ENCODE assay signal across 9 mouse cellular contexts in genomic region chr12:85745827-85746695, GRCm38 (mm10). TPM values are rescaled to one million over a fixed set of nuclear protein-coding genes. Genes with fewer than 3 reads are reported as not detected.
DNase-seq lines count a peak whose midpoint lies in the region; ATAC-seq and TF ChIP-seq lines count a peak whose summit lies in the region.
"Had no signal": no experiment of that assay in that cellular context is flagged by ENCODE, and none has a peak within 500 bp of the region (broad histone marks: within the 10 kb centered on the region; RNA-seq: fewer than 3 reads in every experiment).

TSS of gene Flvcr2 (plus strand) at chr12:85746539.

- H3K79me2 ChIP-seq in liver, adult 2 months (ENCODE audit: control insufficient read depth, insufficient read depth, low read length) = no peaks in the 10 kb centered on the region

- no peaks in the 10 kb centered on the region for H3K36me3 ChIP-seq in heart, embryonic 13.5 days
- no peaks in the 10 kb centered on the region for H3K36me3 ChIP-seq in kidney, postnatal 0 days (ENCODE audit: insufficient read depth, low read length)
- H3K36me3 ChIP-seq in liver, adult 2 months (ENCODE audit: control insufficient read depth, insufficient read depth, low read length) = no peaks in the 10 kb centered on the region
- H3K36me3 ChIP-seq in stomach, embryonic 14.5 days (ENCODE audit: control insufficient read depth, insufficient read depth, low read length) = no peaks in the 10 kb centered on the region
- H3K36me3 ChIP-seq: G1E had no signal

- no peak for TF ChIP-seq POLR2A in bone marrow macrophage, adult 2 months (IDR thresholded peaks at IDR 0.05; ENCODE audit: borderline replicate concordance, low read depth, low read length)
- TF ChIP-seq POLR2A in embryonic fibroblast, embryonic 13.5 days (IDR thresholded peaks at IDR 0.05; ENCODE audit: low read depth, low read length) = peak; percentile 76
- TF ChIP-seq POLR2A in liver, adult 2 months (IDR thresholded peaks at IDR 0.05; ENCODE audit: extremely low read depth, insufficient read depth, low read length) = no peak

- ATAC-seq in heart, embryonic 13.5 days (ENCODE audit: extremely low read depth, insufficient number of reproducible peaks, low FRiP score, low TSS enrichment) = peak; percentile 70; the same call in 1 of the 2 replicates
- ATAC-seq in kidney, postnatal 0 days (replicated peaks; ENCODE audit: low FRiP score, low read depth) = peak; percentile 87
- peak; percentile 59 for ATAC-seq in monocyte, adult 5-6 weeks (replicated peaks; ENCODE audit: insufficient number of reproducible peaks, low FRiP score, low TSS enrichment, poor library complexity, severe bottlenecking)
- peak; percentile 87 for ATAC-seq in stomach, embryonic 14.5 days (ENCODE audit: insufficient number of reproducible peaks, insufficient read depth, low FRiP score, low read depth)

- TF ChIP-seq CTCF in bone marrow macrophage, adult 2 months (IDR thresholded peaks at IDR 0.05; ENCODE audit: low read depth, low read length) = peak; percentile 48
- TF ChIP-seq CTCF in embryonic fibroblast, embryonic 13.5 days (IDR thresholded peaks at IDR 0.05; ENCODE audit: borderline replicate concordance, insufficient read depth, low read length) = peak; percentile 97
- peak; percentile 89 for TF ChIP-seq CTCF in kidney, postnatal 0 days (IDR thresholded peaks at IDR 0.05; ENCODE audit: low read depth)
- peak; percentile 99 for TF ChIP-seq CTCF in liver, adult 2 months (IDR thresholded peaks at IDR 0.05; ENCODE audit: low read depth, low read length)

- H3K4me1 ChIP-seq in bone marrow macrophage, adult 2 months (ENCODE audit: control insufficient read depth, insufficient read depth, low read length) = no peaks in the 10 kb centered on the region
- no peaks in the 10 kb centered on the region for H3K4me1 ChIP-seq in embryonic fibroblast, embryonic 13.5 days (ENCODE audit: control insufficient read depth, insufficient read depth, low read length)
- peaks cover 15% of the 10 kb centered on the region for H3K4me1 ChIP-seq in heart, embryonic 13.5 days
- 0 out of 2 replicates have a peak, but pooled peaks cover 4% of the 10 kb centered on the region for H3K4me1 ChIP-seq in kidney, postnatal 0 days (replicated peaks; ENCODE audit: insufficient read depth, low read length)
- peaks cover 8% of the 10 kb centered on the region; the same call in 1 of the 2 replicates for H3K4me1 ChIP-seq in liver, adult 2 months (ENCODE audit: control insufficient read depth, insufficient read depth, low read length)
- peaks cover 3% of the 10 kb centered on the region; the same call in 1 of the 2 replicates for H3K4me1 ChIP-seq in stomach, embryonic 14.5 days (ENCODE audit: control insufficient read depth, insufficient read depth, low read length)

- H3K9me3 ChIP-seq in heart, embryonic 13.5 days = no peaks in the 10 kb centered on the region
- no peaks in the 10 kb centered on the region for H3K9me3 ChIP-seq in kidney, postnatal 0 days (replicated peaks; ENCODE audit: low read length)
- H3K9me3 ChIP-seq in stomach, embryonic 14.5 days (ENCODE audit: control insufficient read depth, low read depth, low read length) = no peaks in the 10 kb centered on the region
- H3K9me3 ChIP-seq: G1E had no signal

- peak within 1 kb of the TSS; percentile 98 for H3K4me2 ChIP-seq in heart, embryonic 13.5 days
- H3K4me2 ChIP-seq in kidney, postnatal 0 days (ENCODE audit: low read length) = peak within 1 kb of the TSS; percentile 90
- peak within 1 kb of the TSS; percentile 90 for H3K4me2 ChIP-seq in stomach, embryonic 14.5 days (replicated peaks; ENCODE audit: low read depth, low read length)

- peaks cover 24% of the 10 kb centered on the region for H3K27me3 ChIP-seq in heart, embryonic 13.5 days (replicated peaks)
- 0 out of 2 replicates have a peak, but pooled peaks cover 5% of the 10 kb centered on the region for H3K27me3 ChIP-seq in kidney, postnatal 0 days (ENCODE audit: insufficient read depth, low read length)
- H3K27me3 ChIP-seq in liver, adult 2 months (ENCODE audit: control insufficient read depth, insufficient read depth, low read length) = no peaks in the 10 kb centered on the region
- no peaks in the 10 kb centered on the region for H3K27me3 ChIP-seq in stomach, embryonic 14.5 days (ENCODE audit: control insufficient read depth, insufficient read depth, low read length)

- no peak within 1 kb of the TSS for H3K27ac ChIP-seq in bone marrow macrophage, adult 2 months (ENCODE audit: insufficient read depth, low read depth, low read length)
- no peak within 1 kb of the TSS for H3K27ac ChIP-seq in embryonic fibroblast, embryonic 13.5 days (ENCODE audit: insufficient read depth, low read length)
- H3K27ac ChIP-seq in heart, embryonic 13.5 days (replicated peaks) = peak within 1 kb of the TSS; percentile 81
- H3K27ac ChIP-seq in kidney, postnatal 0 days = no peak within 1 kb of the TSS
- H3K27ac ChIP-seq in liver, adult 2 months (replicated peaks; ENCODE audit: insufficient read depth, low read depth, low read length) = 0 out of 2 replicates have a peak within 1 kb of the TSS, but pooled peaks have one; percentile 2
- H3K27ac ChIP-seq in stomach, embryonic 14.5 days (ENCODE audit: low read length) = no peak within 1 kb of the TSS

- peak within 1 kb of the TSS; percentile 54 for H3K4me3 ChIP-seq in bone marrow macrophage, adult 2 months (ENCODE audit: insufficient read depth, low read length)
- peak within 1 kb of the TSS; percentile 46 for H3K4me3 ChIP-seq in embryonic fibroblast, embryonic 13.5 days (ENCODE audit: insufficient read depth, low read length)
- H3K4me3 ChIP-seq in heart, embryonic 13.5 days = peak within 1 kb of the TSS; percentile 64
- H3K4me3 ChIP-seq in kidney, postnatal 0 days (replicated peaks; ENCODE audit: low read depth, low read length) = peak within 1 kb of the TSS; percentile 41
- peak within 1 kb of the TSS; percentile 56 for H3K4me3 ChIP-seq in liver, adult 2 months (ENCODE audit: insufficient read depth, low read depth, low read length)
- H3K4me3 ChIP-seq in stomach, embryonic 14.5 days (ENCODE audit: low read depth, low read length) = peak within 1 kb of the TSS; percentile 32

- H3K9ac ChIP-seq in heart, embryonic 13.5 days = peak within 1 kb of the TSS; percentile 84
- H3K9ac ChIP-seq in kidney, postnatal 0 days (ENCODE audit: low read depth, low read length) = peak within 1 kb of the TSS; percentile 24; the same call in 1 of the 2 replicates
- peak within 1 kb of the TSS; percentile 59 for H3K9ac ChIP-seq in liver, adult 2 months (ENCODE audit: low read depth, low read length)
- H3K9ac ChIP-seq in stomach, embryonic 14.5 days (replicated peaks; ENCODE audit: low read depth, low read length) = peak within 1 kb of the TSS; percentile 38; the same call in 1 of the 2 replicates

- DNase-seq in 416B (ENCODE audit: low read depth) = peak; percentile 33
- peak; percentile 93 for DNase-seq in kidney, postnatal 0 days (ENCODE audit: low spot score)
- peak; percentile 79 for DNase-seq in liver, adult 2 months (ENCODE audit: extremely low read depth, low read depth, low spot score)

- under 1% methylated on average over 51 of the region's 51 CpGs for WGBS in heart, embryonic 13.5 days
- WGBS in kidney, postnatal 0 days = 1% methylated on average over 49 of the region's 51 CpGs
- 2% methylated on average over 50 of the region's 51 CpGs for WGBS in liver, adult 2 months
- 1% methylated on average over 51 of the region's 51 CpGs for WGBS in stomach, embryonic 14.5 days

RNA-seq across cellular contexts. Expression of gene Flvcr2, which starts in this region (rescaled TPM):
- not detected in 2 replicates for polyA plus RNA-seq in bone marrow macrophage, adult 2 months (2012; ENCODE audit: insufficient read depth, insufficient read length, missing spikeins)
- polyA plus RNA-seq in embryonic fibroblast, embryonic 13.5 days (2011; ENCODE audit: insufficient read length, low read depth, missing spikeins) = 1.6 and 2.1 TPM in 2 replicates
- 5.4 and 5.7 TPM in 2 replicates for polyA plus RNA-seq in heart, embryonic 13.5 days (2015; fragmentation: Nextera tagmentation; extraction: Ambion mirVana)
- polyA plus RNA-seq in kidney, postnatal 0 days (2015; fragmentation: Nextera tagmentation; extraction: Ambion mirVana) = 7.0 and 7.5 TPM in 2 replicates
- total RNA-seq in liver, adult 2 months (2014; rRNA removed) = 2.8 and 11.9 TPM in 2 replicates
- 2.8 and 4.1 TPM in 2 replicates for polyA plus RNA-seq in liver, adult 2 months (2012; rRNA removed)
- total RNA-seq in monocyte, adult 5-6 weeks (2017) = 0.21 TPM in 1 of 3 replicates, not detected in the others
- polyA plus RNA-seq in stomach, embryonic 14.5 days (2014; fragmentation: Nextera tagmentation; extraction: Ambion mirVana) = 0.77 and 1.2 TPM in 2 replicates
- polyA plus RNA-seq: G1E had no signal

Comparison
In these comparisons a context has a peak if more than half of its experiments do, and no peak if none do; other contexts are left out.
1. Peak in ATAC-seq in monocyte, adult 5-6 weeks; RNA of the gene not detected or under 1 TPM.
2. DNase-seq: peak in every context shown above with its lines; median percentile 93 in kidney, postnatal 0 days; 79 in liver, adult 2 months; 33 in 416B.
3. H3K27ac ChIP-seq: peak in heart, embryonic 13.5 days (single experiment) and liver, adult 2 months (single experiment); none in bone marrow macrophage, adult 2 months (single experiment), embryonic fibroblast, embryonic 13.5 days (single experiment), kidney, postnatal 0 days (single experiment) and stomach, embryonic 14.5 days (single experiment).
4. CTCF ChIP-seq: peak in every context shown above with its lines; median percentile 99 in liver, adult 2 months; 97 in embryonic fibroblast, embryonic 13.5 days; 89 in kidney, postnatal 0 days; 48 in bone marrow macrophage, adult 2 months.
5. H3K9ac ChIP-seq: peak in every context shown above with its lines; median percentile 84 in heart, embryonic 13.5 days; 59 in liver, adult 2 months; 38 in stomach, embryonic 14.5 days; 24 in kidney, postnatal 0 days.
6. Peak in every context shown above with its lines, with median percentiles within 50 percentile points of each other: H3K4me3 ChIP-seq, ATAC-seq and H3K4me2 ChIP-seq.